Mouse (Mus musculus) heart, postnatal 0 days (tissue): ENCODE data around the gene Chadl. TPM values are rescaled to one million over a fixed set of nuclear protein-coding genes. Genes with fewer than 3 reads are reported as not detected.
"Not testable (repeated sequence)": the region's sequence is repeated elsewhere in the genome, so short reads cannot be mapped to it uniquely, and the experiment has no call there.

Experiments
- ATAC-seq: fragments of 200-750 bp; cut with Nextera tagmentation; 2 replicates; pipeline ENCODE4 v1.8.0; 2017; ENCODE audit warnings: low read depth, moderate number of reproducible peaks, moderate library complexity; ENCODE audit not compliant: insufficient read depth
- DNase-seq: peaks from one replicate; pipeline ENCODE4 v3.0.0-alpha.2; 2016; ENCODE audit warnings: low spot score
- H3K27ac ChIP-seq: fragments of 300-500 bp; sonication (generic); 2 replicates; pipeline ENCODE4 v1.5.1; 2014; ENCODE audit warnings: low read depth, mild to moderate bottlenecking
- H3K27me3 ChIP-seq: fragments of 300-500 bp; sonication (generic); 2 replicates; pipeline ENCODE4 v1.6.1; 2014; ENCODE audit warnings: low read length, mixed read lengths; ENCODE audit not compliant: control insufficient read depth, insufficient read depth
- H3K36me3 ChIP-seq: fragments of 300-500 bp; sonication (generic); replicated peaks from 2 replicates; pipeline ENCODE4 v1.6.1; 2014; ENCODE audit warnings: low read length, mixed read lengths; ENCODE audit not compliant: control insufficient read depth, insufficient read depth
- H3K4me1 ChIP-seq: fragments of 300-500 bp; sonication (generic); 2 replicates; pipeline ENCODE4 v1.6.1; 2014; ENCODE audit warnings: antibody characterized with exemption; ENCODE audit not compliant: control insufficient read depth, insufficient read depth
- H3K4me2 ChIP-seq: fragments of 300-500 bp; sonication (generic); 2 replicates; pipeline ENCODE4 v1.6.1; 2014; ENCODE audit warnings: low read depth, mild to moderate bottlenecking, low read length, moderate library complexity
- H3K4me3 ChIP-seq: fragments of 300-500 bp; sonication (generic); 2 replicates; pipeline ENCODE4 v1.5.1; 2014; ENCODE audit warnings: low read depth, low read length
- H3K9ac ChIP-seq: fragments of 300-500 bp; sonication (generic); replicated peaks from 2 replicates; pipeline ENCODE4 v1.6.1; 2014; ENCODE audit warnings: low read depth, low read length, mixed read lengths
- H3K9me3 ChIP-seq: fragments of 300-500 bp; sonication (generic); replicated peaks from 2 replicates; pipeline ENCODE4 v1.6.1; 2016; ENCODE audit warnings: low read length; ENCODE audit not compliant: control insufficient read depth
- CTCF ChIP-seq: IDR thresholded peaks from 2 replicates; pipeline ENCODE4 v1.5.1; 2016; ENCODE audit warnings: antibody characterized with exemption, control low read depth, low read depth
- EP300 ChIP-seq: IDR thresholded peaks from 2 replicates; pipeline ENCODE4 v1.6.1; 2016; ENCODE audit warnings: antibody characterized with exemption, low read depth
- WGBS: fragments of 180-500 bp; shearing (Covaris S2); extraction: QIAGEN DNeasy Blood & Tissue Kit; methylation state at CpG from one replicate; pipeline ENCODE4 v1.1.7; 2014; 5-methylcytosine and 5-hydroxymethylcytosine counted together
- polyA plus RNA-seq: library from polyadenylated mRNA; unstranded; fragments of >200 nt; fragmentation: Nextera tagmentation; extraction: Ambion mirVana; gene quantifications from 2 replicates; pipeline ENCODE4 v1.2.1, GENCODE M21; 2015
- total RNA-seq: library from RNA; depleted of rRNA; stranded (reverse); fragments of >200 nt; gene quantifications from 2 replicates; pipeline ENCODE4 v1.2.3, GENCODE M21; 2014; ENCODE audit warnings: low replicate concordance

The Chadl gene
- total and polyA plus RNA-seq, 2 experiments from 2014 or later: 0.74 TPM; not detected in 1

DNA sequence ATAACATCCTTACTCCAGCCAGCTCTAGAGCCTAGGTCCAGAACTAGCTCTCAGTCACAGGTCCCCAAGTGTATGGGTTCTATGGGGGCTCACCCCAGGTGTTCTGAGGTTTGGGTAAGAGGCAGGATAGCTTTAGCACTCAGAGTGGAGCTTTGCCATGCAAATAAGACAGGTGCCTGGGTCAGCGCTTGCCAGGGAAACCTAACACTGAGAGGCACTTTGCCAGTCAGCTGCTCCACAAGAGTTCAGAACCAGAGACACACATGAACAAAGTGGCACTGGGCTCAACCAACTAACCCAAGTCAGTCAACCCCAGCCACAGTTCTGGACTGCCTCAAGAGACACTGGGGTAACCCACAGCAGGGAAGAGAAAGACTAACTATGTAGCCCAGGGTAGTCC lies 12.6 kb upstream of the Chadl start:
- no peak for TF ChIP-seq CTCF
- TF ChIP-seq EP300: no peak
- Histone ChIP-seq H3K4me1 (no peaks in the 10 kb centered on the region), H3K27me3 (no peaks in the 10 kb centered on the region), H3K4me3 (no peak overlapping the region), H3K4me2 (no peak overlapping the region), H3K9ac (no peak overlapping the region), H3K9me3 (no peaks in the 10 kb centered on the region), H3K36me3 (peaks cover 90% of the 10 kb centered on the region), H3K27ac (no peak overlapping the region)
- ATAC-seq: no peak
- WGBS: 86% methylated on average over 1 of the region's 1 CpGs
- DNase-seq: no peak

DNA sequence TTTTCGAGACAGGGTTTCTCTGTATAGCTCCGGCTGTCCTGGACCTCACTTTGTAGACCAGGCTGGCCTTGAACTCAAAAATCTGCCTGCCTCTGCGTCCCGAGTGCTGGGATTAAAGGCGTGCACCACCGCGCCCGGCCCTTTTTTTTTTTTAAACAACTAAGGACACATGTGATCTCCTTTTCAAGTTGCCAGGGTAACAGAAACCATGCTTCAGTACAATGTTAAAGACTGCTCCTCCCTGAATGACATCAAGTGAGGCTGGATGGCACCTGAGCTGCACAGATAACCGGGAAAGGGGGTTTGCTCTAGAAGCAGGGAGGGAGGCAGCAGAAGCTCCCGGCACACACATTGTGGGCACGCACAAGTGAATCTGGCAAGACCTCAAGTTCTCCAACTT lies 11.9 kb upstream of the Chadl start:
- WGBS: 89% methylated on average over 11 of the region's 11 CpGs
- Histone ChIP-seq H3K4me1 (no peaks in the 10 kb centered on the region), H3K4me2 (no peak overlapping the region), H3K9me3 (no peaks in the 10 kb centered on the region), H3K4me3 (no peak overlapping the region), H3K9ac (no peak overlapping the region), H3K27me3 (no peaks in the 10 kb centered on the region), H3K36me3 (peaks cover 95% of the 10 kb centered on the region), H3K27ac (no peak overlapping the region)
- TF ChIP-seq EP300: no peak
- no peak for TF ChIP-seq CTCF
- ATAC-seq (no peak), DNase-seq (no peak)

DNA sequence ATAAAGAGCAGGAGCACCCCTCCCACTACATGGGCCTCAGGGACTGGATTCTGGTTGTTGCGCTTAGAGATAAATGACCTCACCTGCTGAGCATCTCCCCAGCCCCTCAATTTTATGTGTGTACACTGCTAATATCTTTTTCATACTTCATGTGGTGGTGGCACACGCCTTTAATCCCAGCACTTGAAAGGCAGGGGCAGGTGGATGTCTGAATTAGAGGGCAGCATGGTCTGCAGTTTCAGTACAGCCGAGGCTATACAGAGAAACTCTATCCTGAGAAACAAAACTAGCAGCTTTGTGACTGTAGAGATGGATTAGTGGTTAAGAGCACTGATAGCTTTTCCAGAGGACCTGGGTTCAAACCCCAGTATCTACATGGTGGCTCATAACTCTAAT lies 6.0 kb upstream of the Chadl start:
- H3K4me2 ChIP-seq: no peak overlapping the region
- H3K9ac ChIP-seq: no peak overlapping the region
- DNase-seq: no peak
- peaks cover 47% of the 10 kb centered on the region for H3K36me3 ChIP-seq
- H3K27me3 ChIP-seq: no peaks in the 10 kb centered on the region
- no peak for TF ChIP-seq EP300
- TF ChIP-seq CTCF: no peak
- ATAC-seq: no peak
- no peaks in the 10 kb centered on the region for H3K9me3 ChIP-seq
- H3K27ac ChIP-seq: no peak overlapping the region
- H3K4me3 ChIP-seq: no peak overlapping the region
- 76% methylated on average over 3 of the region's 3 CpGs for WGBS
- no peaks in the 10 kb centered on the region for H3K4me1 ChIP-seq

DNA sequence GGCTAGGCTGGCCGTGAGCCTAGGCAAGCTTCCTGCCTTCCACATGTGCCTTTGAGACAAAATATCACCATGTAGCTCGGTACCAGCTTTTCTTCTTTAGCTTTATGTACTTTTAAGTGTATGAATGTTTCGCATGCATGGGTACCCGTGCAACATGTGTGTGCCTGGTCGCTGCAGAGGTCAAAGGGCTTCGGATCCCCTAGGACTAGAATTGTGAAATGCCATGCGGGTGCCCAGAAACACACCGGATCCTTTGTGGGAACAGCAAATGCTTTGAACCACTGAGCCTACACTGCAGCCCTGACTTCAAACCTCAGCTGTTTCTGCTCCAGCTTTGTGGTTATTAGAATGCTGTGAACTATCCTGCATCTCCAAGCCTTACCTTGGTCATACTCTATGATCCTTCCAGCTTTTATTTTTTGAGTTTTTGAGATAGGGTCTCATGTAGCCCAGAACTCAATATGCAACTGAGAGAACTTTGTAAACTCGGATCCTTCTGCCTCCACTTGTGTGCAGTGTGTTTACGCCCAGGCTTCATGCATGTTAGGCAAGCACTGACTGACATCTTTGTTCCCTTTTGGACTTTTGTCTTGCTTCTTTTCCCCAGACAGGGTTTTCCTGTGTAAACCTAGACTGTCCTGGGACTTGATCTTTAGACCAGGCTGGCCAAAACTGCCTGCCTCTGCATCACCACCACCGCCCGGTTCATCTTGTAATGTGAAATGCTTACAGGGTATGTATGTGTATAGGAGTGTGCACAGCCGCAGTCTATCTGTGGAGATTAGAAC lies 5.4 kb upstream of the Chadl start:
- Histone ChIP-seq H3K4me3 (no peak overlapping the region), H3K9me3 (no peaks in the 10 kb centered on the region), H3K4me2 (no peak overlapping the region), H3K27me3 (no peaks in the 10 kb centered on the region), H3K27ac (no peak overlapping the region), H3K4me1 (no peaks in the 10 kb centered on the region), H3K9ac (no peak overlapping the region), H3K36me3 (peaks cover 42% of the 10 kb centered on the region)
- TF ChIP-seq CTCF (no peak), EP300 (no peak)
- DNase-seq (no peak), ATAC-seq (no peak)
- 82% methylated on average over 13 of the region's 13 CpGs for WGBS

DNA sequence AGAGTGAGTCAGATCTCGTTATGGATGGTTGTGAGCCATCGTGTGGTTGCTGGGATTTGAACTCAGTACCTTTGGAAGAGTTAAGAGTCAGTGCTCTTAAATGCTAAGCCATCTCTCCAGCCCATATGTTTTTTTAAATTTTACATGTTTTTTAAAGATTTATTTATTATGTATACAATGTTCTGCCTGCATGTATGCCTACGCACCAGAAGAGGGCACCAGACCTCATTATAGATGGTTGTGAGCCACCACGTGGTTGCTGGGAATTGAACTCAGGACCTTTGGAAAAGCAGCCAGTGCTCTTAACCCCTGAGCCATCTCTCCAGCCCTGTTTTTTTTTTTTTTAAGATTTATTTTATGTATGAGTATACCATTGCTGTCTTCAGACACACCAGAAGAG lies 4.3 kb upstream of the Chadl start:
- H3K4me1 ChIP-seq, H3K4me2 ChIP-seq, H3K9me3 ChIP-seq, H3K9ac ChIP-seq, H3K27ac ChIP-seq, H3K27me3 ChIP-seq, ATAC-seq, DNase-seq, H3K4me3 ChIP-seq: not testable (repeated sequence)
- WGBS: 75% methylated on average over 4 of the region's 4 CpGs
- H3K36me3 ChIP-seq: peaks cover 31% of the 10 kb centered on the region

DNA sequence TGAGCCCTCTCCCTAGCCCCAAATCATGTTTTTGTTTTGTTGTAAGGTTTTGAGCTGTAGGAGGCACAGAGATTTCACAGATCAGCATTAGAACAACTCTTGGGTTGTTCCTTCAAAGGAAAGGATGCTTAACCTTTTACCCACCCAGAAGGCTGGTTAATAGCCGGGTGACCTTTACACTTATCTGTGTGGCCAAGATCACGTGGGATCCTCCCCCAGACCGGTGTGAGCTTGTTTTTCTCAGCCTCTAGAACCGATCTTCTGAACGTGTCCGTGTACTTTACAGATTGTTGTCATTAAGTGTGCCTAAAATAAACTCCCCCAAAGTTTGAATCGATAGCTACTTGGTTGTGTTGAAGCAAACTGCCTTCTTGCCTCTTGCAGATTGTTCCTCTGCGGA lies 3.5 kb upstream of the Chadl start:
- H3K4me1 ChIP-seq: no peaks in the 10 kb centered on the region
- H3K27me3 ChIP-seq: peaks cover 10% of the 10 kb centered on the region; the same call in 1 of the 2 replicates
- ATAC-seq: no peak
- 43% methylated on average over 8 of the region's 8 CpGs for WGBS
- TF ChIP-seq CTCF (no peak), EP300 (no peak)
- H3K27ac ChIP-seq: no peak overlapping the region
- H3K4me3 ChIP-seq: no peak overlapping the region
- no peak overlapping the region for H3K9ac ChIP-seq
- no peak overlapping the region for H3K4me2 ChIP-seq
- H3K36me3 ChIP-seq: peaks cover 23% of the 10 kb centered on the region
- DNase-seq: no peak
- H3K9me3 ChIP-seq: no peaks in the 10 kb centered on the region
